Mouse (Mus musculus) forebrain, embryonic 12.5 days (tissue): ENCODE data around the gene Tmem30a. TPM values are rescaled to one million over a fixed set of nuclear protein-coding genes. Genes with fewer than 3 reads are reported as not detected.

Source experiments
- ATAC-seq: fragments of 200-750 bp; cut with Nextera tagmentation; 2 replicates; pipeline ENCODE4 v1.8.0; 2017; ENCODE audit warnings: moderate TSS enrichment; ENCODE audit not compliant: low FRiP score
- H3K27ac ChIP-seq: fragments of 300-500 bp; sonication (generic); 2 replicates; pipeline ENCODE4 v1.5.1; 2016; ENCODE audit warnings: mild to moderate bottlenecking
- H3K27me3 ChIP-seq: fragments of 300-500 bp; sonication (generic); 2 replicates; pipeline ENCODE4 v1.6.1; 2016; ENCODE audit warnings: mild to moderate bottlenecking
- H3K36me3 ChIP-seq: fragments of 300-500 bp; sonication (generic); replicated peaks from 2 replicates; pipeline ENCODE4 v1.6.1; 2016; ENCODE audit warnings: mild to moderate bottlenecking
- H3K4me1 ChIP-seq: fragments of 300-500 bp; sonication (generic); 2 replicates; pipeline ENCODE4 v1.6.1; 2016
- H3K4me2 ChIP-seq: fragments of 300-500 bp; sonication (generic); 2 replicates; pipeline ENCODE4 v1.6.1; 2016; ENCODE audit warnings: mild to moderate bottlenecking, moderate library complexity
- H3K4me3 ChIP-seq: fragments of 300-500 bp; sonication (generic); replicated peaks from 2 replicates; pipeline ENCODE4 v1.5.1; 2016; ENCODE audit warnings: mild to moderate bottlenecking
- H3K9ac ChIP-seq: fragments of 300-500 bp; sonication (generic); 2 replicates; pipeline ENCODE4 v1.6.1; 2016; ENCODE audit warnings: mild to moderate bottlenecking
- H3K9me3 ChIP-seq: fragments of 300-500 bp; sonication (generic); 2 replicates; pipeline ENCODE4 v1.6.1; 2016
- WGBS: fragments of 180-500 bp; shearing (Covaris S2); methylation state at CpG from one replicate; pipeline ENCODE4 v1.1.7; 2016; 5-methylcytosine and 5-hydroxymethylcytosine counted together
- polyA plus RNA-seq: library from polyadenylated mRNA; unstranded; fragments of >200 nt; fragmentation: Nextera tagmentation; extraction: Ambion mirVana; gene quantifications from 2 replicates; pipeline ENCODE4 v1.2.1, GENCODE M21; 2016

Tmem30a gene
- polyA plus RNA-seq, 1 experiment from 2014 or later, result 87.5 TPM

DNA sequence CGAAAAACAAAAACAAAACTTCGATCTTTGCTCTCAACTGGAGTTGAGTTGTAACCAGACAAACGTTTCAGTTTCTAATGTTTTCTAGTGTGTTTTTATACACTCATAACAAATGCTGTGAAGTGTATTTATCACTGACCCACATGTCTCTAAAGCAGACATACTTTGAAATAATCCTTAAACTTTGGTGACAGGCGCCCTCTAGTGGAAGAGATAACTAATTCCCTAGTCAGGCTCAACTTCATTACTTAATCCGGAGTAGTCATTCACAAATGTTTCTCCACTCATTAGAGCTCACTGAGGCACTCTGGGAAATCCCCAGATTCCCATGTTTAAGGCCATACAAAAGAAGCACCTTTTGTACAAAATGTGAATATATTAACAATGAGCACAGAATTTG, 70.2 kb downstream of the Tmem30a start:
- ATAC-seq, result no peak
- 36% methylated on average over 5 of the region's 5 CpGs for WGBS
- no peak overlapping the region for H3K4me3 ChIP-seq
- H3K9me3 ChIP-seq, result no peaks in the 10 kb centered on the region
- no peak overlapping the region for H3K27ac ChIP-seq
- no peaks in the 10 kb centered on the region for H3K36me3 ChIP-seq
- no peak overlapping the region for H3K4me2 ChIP-seq
- peaks cover 27% of the 10 kb centered on the region for H3K4me1 ChIP-seq
- peaks cover 43% of the 10 kb centered on the region for H3K27me3 ChIP-seq
- no peak overlapping the region for H3K9ac ChIP-seq

DNA sequence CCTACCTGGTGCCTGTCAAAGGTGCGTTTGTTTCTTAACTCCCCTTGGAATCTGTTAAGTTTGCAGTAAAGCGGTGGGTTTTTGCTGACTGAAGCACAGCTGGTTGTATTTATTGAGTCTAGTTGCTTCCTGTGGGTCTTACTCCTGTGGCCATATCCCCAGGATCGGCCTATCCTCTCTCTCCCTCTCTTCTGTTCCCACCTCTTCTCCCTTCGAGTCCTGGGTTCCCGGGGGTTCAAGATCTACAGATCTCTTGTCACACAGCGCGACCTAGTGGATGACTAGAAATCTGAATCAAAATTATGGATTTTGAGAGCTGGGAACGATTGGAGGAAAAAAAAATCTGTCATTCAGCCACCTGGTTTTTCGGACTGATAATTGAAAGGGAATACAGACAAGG, 72.3 kb downstream of the Tmem30a start:
- H3K9ac ChIP-seq, result no peak overlapping the region
- no peaks in the 10 kb centered on the region for H3K36me3 ChIP-seq
- ATAC-seq, result no peak
- peaks cover 41% of the 10 kb centered on the region for H3K4me1 ChIP-seq
- H3K9me3 ChIP-seq, result no peaks in the 10 kb centered on the region
- no peak overlapping the region for H3K4me3 ChIP-seq
- WGBS, result 10% methylated on average over 9 of the region's 9 CpGs
- peaks cover 54% of the 10 kb centered on the region for H3K27me3 ChIP-seq
- H3K4me2 ChIP-seq, result no peak overlapping the region
- H3K27ac ChIP-seq, result no peak overlapping the region

DNA sequence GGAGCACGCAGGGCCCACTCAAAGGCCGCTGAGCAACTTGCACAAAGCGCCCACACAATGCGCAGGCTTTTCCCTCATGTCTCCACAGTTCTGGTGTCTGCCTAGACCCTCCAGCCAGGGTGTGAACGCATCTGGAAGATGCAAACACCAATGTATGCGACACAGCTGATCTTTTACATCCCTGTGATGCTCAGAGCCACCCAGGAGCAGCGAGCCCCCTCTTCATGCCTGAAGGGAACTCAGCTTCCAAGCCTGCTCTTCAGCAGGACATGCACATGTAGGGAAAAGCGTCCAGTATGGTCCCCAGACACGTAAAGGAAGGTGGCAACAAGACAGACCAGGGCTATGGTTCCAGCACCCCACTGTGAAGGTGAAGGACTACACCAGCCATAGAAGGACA, 73.2 kb downstream of the Tmem30a start:
- Histone ChIP-seq H3K9me3 (no peaks in the 10 kb centered on the region), H3K4me3 (no peak overlapping the region), H3K36me3 (no peaks in the 10 kb centered on the region), H3K4me1 (peaks cover 43% of the 10 kb centered on the region), H3K9ac (no peak overlapping the region), H3K4me2 (peak overlapping the region; percentile 87), H3K27me3 (peaks cover 58% of the 10 kb centered on the region), H3K27ac (no peak overlapping the region)
- no peak for ATAC-seq
- WGBS, result 23% methylated on average over 9 of the region's 9 CpGs

DNA sequence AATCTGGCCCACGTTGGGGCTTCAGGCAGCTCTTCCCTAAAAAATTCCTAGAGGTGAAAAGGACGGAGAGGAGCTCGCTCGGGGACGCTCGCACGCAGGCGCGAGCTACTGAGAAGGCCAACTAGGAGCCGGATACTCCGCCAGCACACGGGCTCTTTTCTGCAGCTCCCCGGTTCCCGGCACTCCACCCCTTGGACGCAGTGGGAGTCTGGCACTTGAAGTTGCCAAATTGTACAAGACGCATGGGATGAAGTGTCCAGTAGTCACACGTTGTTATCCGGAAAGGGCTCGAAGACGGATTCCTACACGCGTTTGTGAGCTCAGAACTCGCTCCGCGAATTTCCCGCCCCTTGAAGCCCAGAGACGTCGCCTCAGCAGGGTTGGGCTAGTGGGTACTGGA, 73.9 kb downstream of the Tmem30a start:
- 1% methylated on average over 28 of the region's 28 CpGs for WGBS
- H3K27ac ChIP-seq, result no peak overlapping the region

More for the DNA sequence above, 73.9 kb downstream of the Tmem30a start:
- Histone ChIP-seq H3K4me2 (peak overlapping the region; percentile 87), H3K4me1 (peaks cover 50% of the 10 kb centered on the region), H3K36me3 (no peaks in the 10 kb centered on the region), H3K9ac (peak overlapping the region; percentile 53; the same call in 1 of the 2 replicates), H3K27me3 (peaks cover 63% of the 10 kb centered on the region), H3K9me3 (no peaks in the 10 kb centered on the region), H3K4me3 (peak overlapping the region; percentile 50)
- ATAC-seq, result no peak

Other genes with a start within 250 kb of the Tmem30a start
- 13.1 and 19.4 TPM in 2 replicates for gene Col12a1, start 74.7 kb downstream of the Tmem30a start, polyA plus RNA-seq
- 610 and 612 TPM in 2 replicates for gene Cox7a2, start 33.6 kb downstream of the Tmem30a start, polyA plus RNA-seq
- gene Filip1, start 219.3 kb upstream of the Tmem30a start, polyA plus RNA-seq, result 8.5 and 9.5 TPM in 2 replicates